In genomic region chr10:80298571-80299281, GRCm38 (mm10) we compare ENCODE assay signal across 8 mouse cellular contexts. TPM values are rescaled to one million over a fixed set of nuclear protein-coding genes. Genes with fewer than 3 reads are reported as not detected.
DNase-seq lines count a peak whose midpoint lies in the region; ATAC-seq and TF ChIP-seq lines count a peak whose summit lies in the region.

No protein-coding gene starts in this region.

- TF ChIP-seq POLR2A in heart, adult 2 months (IDR thresholded peaks at IDR 0.05; ENCODE audit: insufficient read depth, low read depth, low read length), result no peak

- TF ChIP-seq EP300 in heart, adult 2 months (IDR thresholded peaks at IDR 0.05; ENCODE audit: insufficient read depth, low read depth, low read length), result no peak

- no peaks in the 10 kb centered on the region for H3K79me2 ChIP-seq in heart, adult 2 months (replicated peaks; ENCODE audit: control insufficient read depth, insufficient read depth, low read length)

- peaks cover 5% of the 10 kb centered on the region for H3K4me1 ChIP-seq in heart, adult 2 months (ENCODE audit: control insufficient read depth, insufficient read depth, low read length)
- H3K4me1 ChIP-seq in heart, embryonic 12.5 days (replicated peaks), result peaks cover 36% of the 10 kb centered on the region
- H3K4me1 ChIP-seq in midbrain, embryonic 13.5 days (replicated peaks), result peaks cover 89% of the 10 kb centered on the region

- H3K9me3 ChIP-seq in heart, embryonic 12.5 days (replicated peaks), result no peaks in the 10 kb centered on the region
- H3K9me3 ChIP-seq in midbrain, embryonic 13.5 days, result no peaks in the 10 kb centered on the region

- DNase-seq in heart, adult 2 months, result peak; percentile 50 to 54
- peak; percentile 95 for DNase-seq in cerebellum, adult 9-11 months
- DNase-seq in frontal cortex, adult 2 months (ENCODE audit: extremely low spot score in 1 of 2, low spot score in 1 of 2), result peak; percentile 83 to 93
- DNase-seq in layer of hippocampus, adult 2 months (ENCODE audit: low spot score in 2 of 2), result peak; percentile 92 to 94
- peak; percentile 42 for DNase-seq in yolk sac, embryonic 10.5 days (ENCODE audit: low spot score)

- H3K9ac ChIP-seq in heart, adult 2 months (ENCODE audit: low read depth, low read length), result no peak overlapping the region
- H3K9ac ChIP-seq in heart, embryonic 12.5 days, result no peak overlapping the region
- H3K9ac ChIP-seq in midbrain, embryonic 13.5 days (replicated peaks), result peak overlapping the region; percentile 99

- TF ChIP-seq CTCF in heart, adult 2 months (IDR thresholded peaks at IDR 0.05), result no peak
- 0 out of 2 replicates have a peak, but pooled peaks have one; percentile 5 for TF ChIP-seq CTCF in layer of hippocampus, adult 2 months (conservative IDR thresholded peaks at IDR 0.05)

- 10% methylated on average over 26 of the region's 26 CpGs for WGBS in heart, adult 2 months
- WGBS in heart, embryonic 12.5 days, result 6% methylated on average over 26 of the region's 26 CpGs
- WGBS in midbrain, embryonic 13.5 days, result 1% methylated on average over 26 of the region's 26 CpGs

- no peaks in the 10 kb centered on the region for H3K36me3 ChIP-seq in heart, adult 2 months (ENCODE audit: control insufficient read depth, insufficient read depth, low read length)
- peaks cover 14% of the 10 kb centered on the region for H3K36me3 ChIP-seq in heart, embryonic 12.5 days
- H3K36me3 ChIP-seq in midbrain, embryonic 13.5 days, result peaks cover 34% of the 10 kb centered on the region

- H3K27me3 ChIP-seq in heart, adult 2 months (ENCODE audit: control insufficient read depth, insufficient read depth, low read length), result no peaks in the 10 kb centered on the region; the same call in 1 of the 2 replicates
- H3K27me3 ChIP-seq in heart, embryonic 12.5 days (replicated peaks), result peaks cover 68% of the 10 kb centered on the region
- H3K27me3 ChIP-seq in midbrain, embryonic 13.5 days, result no peaks in the 10 kb centered on the region

- no peak overlapping the region for H3K4me3 ChIP-seq in heart, adult 2 months
- H3K4me3 ChIP-seq in heart, embryonic 12.5 days, result no peak overlapping the region
- H3K4me3 ChIP-seq in layer of hippocampus, adult 2 months, result peak overlapping the region; percentile 80
- peak overlapping the region; percentile 76 for H3K4me3 ChIP-seq in midbrain, embryonic 13.5 days (replicated peaks)

- H3K27ac ChIP-seq in heart, adult 2 months, result no peak overlapping the region
- no peak overlapping the region for H3K27ac ChIP-seq in heart, embryonic 12.5 days (ENCODE audit: poor library complexity, severe bottlenecking)
- peak overlapping the region; percentile 98 for H3K27ac ChIP-seq in layer of hippocampus, adult 2 months
- H3K27ac ChIP-seq in midbrain, embryonic 13.5 days, result peak overlapping the region; percentile 99

- ATAC-seq in heart, embryonic 12.5 days (ENCODE audit: insufficient number of reproducible peaks, low FRiP score), result no peak
- ATAC-seq in midbrain, embryonic 13.5 days, result peak; percentile 82
- no peak for ATAC-seq in monocyte, adult 5-6 weeks (replicated peaks; ENCODE audit: insufficient number of reproducible peaks, low FRiP score, low TSS enrichment, poor library complexity, severe bottlenecking)

- H3K4me2 ChIP-seq in heart, embryonic 12.5 days, result no peak overlapping the region; the same call in 1 of the 2 replicates
- H3K4me2 ChIP-seq in midbrain, embryonic 13.5 days (replicated peaks), result peak overlapping the region; percentile 99

- intact Hi-C loops in heart, adult 2 months (cut with DNase I), result loop anchor here (10.0 kb wide), 1 partner anchor 256 kb away; no protein-coding TSS in a partner anchor

RNA-seq across cellular contexts. Expression of gene Apc2, which starts 2.9 kb away (rescaled TPM):
- 1 to 10 TPM; 2.3 to 2.6 TPM for total RNA-seq in heart, adult 2 months (2021)
- polyA plus RNA-seq in heart, adult 2 months (2012; rRNA removed), result 2.4 and 2.7 TPM in 2 replicates
- 0.89 and 1.4 TPM in 2 replicates for polyA plus RNA-seq in heart, embryonic 12.5 days (2016; fragmentation: Nextera tagmentation; extraction: Ambion mirVana)
- polyA plus RNA-seq in frontal cortex, adult 2 months (2012; rRNA removed), result 46.2 and 52.2 TPM in 2 replicates
- total RNA-seq in layer of hippocampus, adult 2 months (2021), result 100 to 1,000 TPM in 1 of 2 experiments, 10 to 100 TPM in 1; 98.3 to 110 TPM
- 182 and 209 TPM in 2 replicates for polyA plus RNA-seq in midbrain, embryonic 13.5 days (2015; fragmentation: Nextera tagmentation; extraction: Ambion mirVana)
- total RNA-seq in monocyte, adult 5-6 weeks (2017), result 2.3 TPM in 1 of 3 replicates, not detected in the others

RNA-seq across cellular contexts. Expression of gene Rps15, which starts 6.5 kb away (rescaled TPM):
- 100 to 1,000 TPM; 748 to 861 TPM for total RNA-seq in heart, adult 2 months (2021)
- 880 and 1,041 TPM in 2 replicates for polyA plus RNA-seq in heart, adult 2 months (2012; rRNA removed)
- polyA plus RNA-seq in heart, embryonic 12.5 days (2016; fragmentation: Nextera tagmentation; extraction: Ambion mirVana), result 577 and 591 TPM in 2 replicates
- polyA plus RNA-seq in frontal cortex, adult 2 months (2012; rRNA removed), result 2,217 and 2,507 TPM in 2 replicates
- 100 to 1,000 TPM; 926 to 932 TPM for total RNA-seq in layer of hippocampus, adult 2 months (2021)
- polyA plus RNA-seq in midbrain, embryonic 13.5 days (2015; fragmentation: Nextera tagmentation; extraction: Ambion mirVana), result 631 and 653 TPM in 2 replicates
- total RNA-seq in monocyte, adult 5-6 weeks (2017), result 1,267 to 1,604 TPM (median 1,393 TPM) in 3 replicates

RNA-seq across cellular contexts. Expression of gene 2310011J03Rik, which starts 21.6 kb away (rescaled TPM):
- 10 to 100 TPM; 13.3 to 14.5 TPM for total RNA-seq in heart, adult 2 months (2021)
- 27.3 and 28.9 TPM in 2 replicates for polyA plus RNA-seq in heart, adult 2 months (2012; rRNA removed)
- 32.7 and 32.8 TPM in 2 replicates for polyA plus RNA-seq in heart, embryonic 12.5 days (2016; fragmentation: Nextera tagmentation; extraction: Ambion mirVana)
- 41.6 and 44.3 TPM in 2 replicates for polyA plus RNA-seq in frontal cortex, adult 2 months (2012; rRNA removed)
- 10 to 100 TPM; 23.5 to 25.7 TPM for total RNA-seq in layer of hippocampus, adult 2 months (2021)
- 27.8 and 33.4 TPM in 2 replicates for polyA plus RNA-seq in midbrain, embryonic 13.5 days (2015; fragmentation: Nextera tagmentation; extraction: Ambion mirVana)
- total RNA-seq in monocyte, adult 5-6 weeks (2017), result 23.5 to 28.1 TPM (median 27.6 TPM) in 3 replicates

RNA-seq across cellular contexts. Expression of gene Pcsk4, which starts 30.6 kb away (rescaled TPM):
- 1 to 10 TPM; 1.4 to 1.8 TPM for total RNA-seq in heart, adult 2 months (2021)
- 4.5 and 4.9 TPM in 2 replicates for polyA plus RNA-seq in heart, adult 2 months (2012; rRNA removed)
- 1.0 and 1.5 TPM in 2 replicates for polyA plus RNA-seq in heart, embryonic 12.5 days (2016; fragmentation: Nextera tagmentation; extraction: Ambion mirVana)
- 9.4 TPM in 2 replicates for polyA plus RNA-seq in frontal cortex, adult 2 months (2012; rRNA removed)
- total RNA-seq in layer of hippocampus, adult 2 months (2021), result 1 to 10 TPM; 2.8 to 3.2 TPM
- 1.9 and 2.1 TPM in 2 replicates for polyA plus RNA-seq in midbrain, embryonic 13.5 days (2015; fragmentation: Nextera tagmentation; extraction: Ambion mirVana)
- 0.57 TPM in 1 of 3 replicates, not detected in the others for total RNA-seq in monocyte, adult 5-6 weeks (2017)

RNA-seq across cellular contexts. Expression of gene Reep6, which starts 31.0 kb away (rescaled TPM):
- total RNA-seq in heart, adult 2 months (2021), result 1 to 10 TPM; 2.8 to 3.6 TPM
- polyA plus RNA-seq in heart, adult 2 months (2012; rRNA removed), result 2.9 and 4.1 TPM in 2 replicates
- 3.1 and 3.7 TPM in 2 replicates for polyA plus RNA-seq in heart, embryonic 12.5 days (2016; fragmentation: Nextera tagmentation; extraction: Ambion mirVana)
- 4.9 and 6.0 TPM in 2 replicates for polyA plus RNA-seq in frontal cortex, adult 2 months (2012; rRNA removed)
- 10 to 100 TPM in 1 of 2 experiments, 1 to 10 TPM in 1; 9.6 to 11.0 TPM for total RNA-seq in layer of hippocampus, adult 2 months (2021)
- polyA plus RNA-seq in midbrain, embryonic 13.5 days (2015; fragmentation: Nextera tagmentation; extraction: Ambion mirVana), result 3.0 and 3.1 TPM in 2 replicates
- total RNA-seq in monocyte, adult 5-6 weeks (2017), result not detected in 3 replicates

Comparison
In these comparisons a context has a peak if more than half of its experiments do, and no peak if none do; other contexts are left out.
1. DNase-seq: peak in every context shown above with its lines; median percentile 95 in cerebellum, adult 9-11 months; 93 in layer of hippocampus, adult 2 months; 88 in frontal cortex, adult 2 months; 52 in heart, adult 2 months; 42 in yolk sac, embryonic 10.5 days.
2. H3K27ac ChIP-seq: peak in layer of hippocampus, adult 2 months (single experiment) and midbrain, embryonic 13.5 days (single experiment); none in heart, adult 2 months (single experiment) and heart, embryonic 12.5 days (single experiment).
3. H3K4me3 ChIP-seq: peak in layer of hippocampus, adult 2 months (single experiment) and midbrain, embryonic 13.5 days (single experiment); none in heart, adult 2 months (single experiment) and heart, embryonic 12.5 days (single experiment).
4. RNA of gene Apc2, which starts 2.9 kb away (polyA plus RNA-seq): 182 to 209 TPM in midbrain, embryonic 13.5 days and 46.2 to 52.2 TPM in frontal cortex, adult 2 months; 2.4 to 2.7 TPM in heart, adult 2 months and 0.89 to 1.4 TPM in heart, embryonic 12.5 days; every median in the first group is over 10 times any median in the second.